Comparison of ENCODE assay signal across 12 mouse cellular contexts in genomic region chr12:81843501-81843900, GRCm38 (mm10). TPM values are rescaled to one million over a fixed set of nuclear protein-coding genes. Genes with fewer than 3 reads are reported as not detected.
A peak's percentile ranks its signal among the peaks of the same experiment; 100 is the strongest.
DNase-seq lines count a peak whose midpoint lies in the region.
"Had no signal": no experiment of that assay in that cellular context is flagged by ENCODE, and none has a peak within 500 bp of the region (broad histone marks: within the 10 kb centered on the region; RNA-seq: fewer than 3 reads in every experiment).

No protein-coding gene starts in this region.

- peak; percentile 32 for DNase-seq in adrenal gland, postnatal 10 days
- no peak for DNase-seq in adrenal gland, postnatal 4 days (ENCODE audit: low spot score in 2 of 2)
- DNase-seq in heart, adult 11 months, result peak; percentile 94
- DNase-seq in heart, postnatal 25 days (ENCODE audit: low spot score), result no peak
- DNase-seq in cerebellum, postnatal 10 days, result peak; percentile 83 to 87
- DNase-seq in gastrocnemius, postnatal 25 days, result peak; percentile 68
- DNase-seq in kidney, adult 9 months, result no peak
- DNase-seq in lung, postnatal 25 days (ENCODE audit: low spot score), result no peak
- DNase-seq: kidney, adult 18-20 months; kidney, postnatal 4 days; right cerebral cortex, postnatal 4 days; thymus, postnatal 14 days had no signal

- intact Hi-C loops in heart, postnatal 25 days (cut with DNase I), result no loop called here

RNA-seq across cellular contexts. Expression of gene Pcnx, which starts 16.3 kb away (rescaled TPM):
- total RNA-seq in adrenal gland, postnatal 10 days (2021), result 10 to 100 TPM; 46.5 to 52.0 TPM
- 10 to 100 TPM; 64.8 to 68.2 TPM for total RNA-seq in adrenal gland, postnatal 4 days (2021)
- total RNA-seq in heart, postnatal 25 days (2021), result 10 to 100 TPM; 50.6 to 57.9 TPM
- 10 to 100 TPM; 34.2 to 38.5 TPM for total RNA-seq in gastrocnemius, postnatal 25 days (2021)

Comparison
In these comparisons a context has a peak if more than half of its experiments do, and no peak if none do; other contexts are left out.
1. DNase-seq: peak in adrenal gland, postnatal 10 days (single experiment), heart, adult 11 months (single experiment), cerebellum, postnatal 10 days (2 of 2) and gastrocnemius, postnatal 25 days (single experiment); none in adrenal gland, postnatal 4 days (0 of 2), heart, postnatal 25 days (single experiment), kidney, adult 9 months (single experiment) and lung, postnatal 25 days (single experiment).